Mouse (Mus musculus) heart, embryonic 11.5 days (tissue): ENCODE measurements around the gene Gm11114. TPM values are rescaled to one million over a fixed set of nuclear protein-coding genes. Genes with fewer than 3 reads are reported as not detected.

Source experiments
- ATAC-seq: fragments of 200-750 bp; cut with Nextera tagmentation; replicated peaks from 2 replicates; pipeline ENCODE4 v1.8.0; 2017; ENCODE audit warnings: moderate library complexity; ENCODE audit not compliant: insufficient number of reproducible peaks, low FRiP score, low TSS enrichment
- H3K27ac ChIP-seq: fragments of 300-500 bp; sonication (generic); 2 replicates; pipeline ENCODE4 v1.5.1; 2014; ENCODE audit warnings: mild to moderate bottlenecking, low read depth, low read length
- H3K27me3 ChIP-seq: fragments of 300-500 bp; sonication (generic); 2 replicates; pipeline ENCODE4 v1.6.1; 2014; ENCODE audit warnings: mild to moderate bottlenecking, low read length, mixed read lengths; ENCODE audit not compliant: control insufficient read depth, insufficient read depth
- H3K36me3 ChIP-seq: fragments of 300-500 bp; sonication (generic); 2 replicates; pipeline ENCODE4 v1.6.1; 2014; ENCODE audit warnings: mild to moderate bottlenecking, low read length, moderate library complexity, mixed read lengths; ENCODE audit not compliant: control insufficient read depth, insufficient read depth
- H3K4me1 ChIP-seq: fragments of 300-500 bp; sonication (generic); 2 replicates; pipeline ENCODE4 v1.6.1; 2014; ENCODE audit warnings: low read length; ENCODE audit not compliant: control insufficient read depth, insufficient read depth
- H3K4me2 ChIP-seq: fragments of 300-500 bp; sonication (generic); 2 replicates; pipeline ENCODE4 v1.6.1; 2014; ENCODE audit warnings: mild to moderate bottlenecking, moderate library complexity
- H3K4me3 ChIP-seq: fragments of 300-500 bp; sonication (generic); 2 replicates; pipeline ENCODE4 v1.5.1; 2014; ENCODE audit warnings: low read depth, low read length
- H3K9ac ChIP-seq: fragments of 300-500 bp; sonication (generic); 2 replicates; pipeline ENCODE4 v1.6.1; 2014; ENCODE audit warnings: mild to moderate bottlenecking, low read depth, low read length, moderate library complexity
- H3K9me3 ChIP-seq: fragments of 300-500 bp; sonication (generic); replicated peaks from 2 replicates; pipeline ENCODE4 v1.6.1; 2016; ENCODE audit warnings: low read length; ENCODE audit not compliant: control insufficient read depth
- WGBS: fragments of 180-500 bp; shearing (Covaris S2); extraction: QIAGEN DNeasy Blood & Tissue Kit; methylation state at CpG from one replicate; pipeline ENCODE4 v1.1.7; 2014; ENCODE audit not compliant: insufficient replicate concordance; 5-methylcytosine and 5-hydroxymethylcytosine counted together
- polyA plus RNA-seq: library from polyadenylated mRNA; unstranded; fragments of >200 nt; fragmentation: Nextera tagmentation; extraction: Ambion mirVana; gene quantifications from 2 replicates; pipeline ENCODE4 v1.2.1, GENCODE M21; 2014

The Gm11114 gene
- polyA plus RNA-seq, 1 experiment from 2014 or later, result not detected

DNA sequence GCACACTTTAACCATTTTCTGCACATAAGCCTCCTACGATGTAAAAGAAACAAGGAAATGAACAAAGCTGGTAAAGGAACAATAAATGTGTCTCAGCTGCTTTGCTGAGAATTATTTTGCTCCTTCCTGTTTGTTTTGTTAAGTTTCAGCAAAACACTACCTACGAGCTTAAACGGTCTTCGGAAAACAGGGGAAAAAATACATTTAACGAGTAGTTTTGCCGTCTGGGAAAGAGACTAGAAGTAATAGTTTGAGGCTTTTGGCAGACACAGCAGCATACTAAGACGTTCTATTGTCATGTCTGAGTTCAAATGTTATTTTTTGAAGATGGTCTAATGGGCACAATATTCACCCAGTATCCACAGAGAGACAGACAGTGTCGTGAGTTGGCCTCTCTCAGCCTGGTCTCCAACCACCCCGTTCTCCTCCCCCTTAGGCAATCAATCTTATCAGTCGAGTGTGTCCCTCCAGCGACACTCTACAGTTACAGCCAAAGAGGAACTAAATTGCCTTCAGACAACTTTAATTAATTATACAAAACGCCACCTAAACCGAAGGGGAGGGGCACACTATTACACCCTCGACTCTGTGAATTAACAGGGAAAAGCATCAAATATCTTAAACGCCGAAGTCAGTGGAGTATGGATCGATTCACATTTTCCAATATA is 12.8 kb downstream of the Gm11114 start:
- no peaks in the 10 kb centered on the region for H3K27me3 ChIP-seq
- 33% methylated on average over 17 of the region's 17 CpGs for WGBS
- peak overlapping the region; percentile 81 for H3K4me3 ChIP-seq
- H3K9ac ChIP-seq, result peak overlapping the region; percentile 77
- H3K9me3 ChIP-seq, result no peaks in the 10 kb centered on the region
- H3K36me3 ChIP-seq, result no peaks in the 10 kb centered on the region
- peaks cover 7% of the 10 kb centered on the region for H3K4me1 ChIP-seq
- peak overlapping the region; percentile 62; the same call in 1 of the 2 replicates for H3K27ac ChIP-seq
- no peak for ATAC-seq
- H3K4me2 ChIP-seq, result peak overlapping the region; percentile 86

DNA sequence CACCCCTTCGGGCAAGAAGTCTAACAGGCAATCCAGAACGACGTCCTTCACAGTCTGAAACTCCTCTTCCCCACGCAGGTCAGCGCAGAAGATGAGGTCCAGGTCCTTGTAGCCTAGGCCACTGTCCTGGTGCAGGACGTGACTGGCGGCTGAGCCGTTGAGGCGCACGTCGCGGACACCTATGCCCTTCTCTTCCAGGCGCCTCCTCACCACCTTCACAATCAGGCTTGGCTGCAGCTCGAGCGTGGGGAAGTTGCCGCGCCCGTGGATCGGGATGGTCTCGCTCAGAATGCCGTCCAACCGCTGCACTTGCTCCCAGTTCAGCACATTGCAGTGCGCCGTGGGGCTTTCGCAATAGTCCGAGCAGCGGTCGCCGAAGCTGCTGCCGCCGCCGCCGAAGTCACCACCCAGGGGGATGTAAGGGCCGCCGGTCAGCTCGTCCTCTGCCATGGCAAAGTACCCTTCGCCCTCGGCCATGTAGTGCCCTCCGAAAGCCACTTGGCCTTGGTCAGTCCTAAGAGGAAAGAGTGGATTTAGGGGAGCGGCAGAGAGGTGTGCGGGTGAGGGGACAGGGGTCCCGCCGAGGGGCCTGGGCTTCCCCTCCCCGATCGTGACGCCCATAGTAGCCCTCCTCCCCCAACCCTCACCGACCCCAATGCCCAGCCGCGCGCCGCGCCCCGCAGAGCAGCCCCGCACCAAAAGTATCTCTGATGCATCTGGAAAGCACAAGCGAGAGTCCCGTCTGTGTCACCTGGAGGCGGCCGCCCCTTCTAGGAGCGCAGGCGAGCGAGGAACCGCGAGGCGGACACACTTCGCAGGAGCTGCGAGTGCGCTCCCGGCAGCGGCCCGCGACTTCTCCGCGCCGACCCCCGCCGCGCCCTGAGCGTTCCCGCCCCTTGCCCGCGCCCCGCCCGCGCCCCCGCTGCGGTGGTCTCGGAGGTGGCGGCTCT is 14.0 kb downstream of the Gm11114 start:
- Histone ChIP-seq H3K4me2 (peak overlapping the region; percentile 86), H3K4me3 (peak overlapping the region; percentile 81), H3K27me3 (no peaks in the 10 kb centered on the region), H3K4me1 (peaks cover 7% of the 10 kb centered on the region), H3K9me3 (no peaks in the 10 kb centered on the region), H3K9ac (peak overlapping the region; percentile 77), H3K27ac (peak overlapping the region; percentile 88), H3K36me3 (no peaks in the 10 kb centered on the region)
- WGBS, result under 1% methylated on average over 87 of the region's 88 CpGs
- peak; percentile 36 for ATAC-seq

GRCm38 (mm10) chr9:85327242-85328211 is 15.0 kb downstream of the Gm11114 start, which contains the start of gene Tent5a:
TSS of gene Tent5a (minus strand) at chr9:85327348.
- Histone ChIP-seq H3K9me3 (no peaks in the 10 kb centered on the region), H3K27me3 (no peaks in the 10 kb centered on the region), H3K9ac (peak within 1 kb of the TSS; percentile 77), H3K27ac (peak within 1 kb of the TSS; percentile 88), H3K4me3 (peak within 1 kb of the TSS; percentile 81), H3K4me1 (peaks cover 7% of the 10 kb centered on the region), H3K4me2 (peak within 1 kb of the TSS; percentile 86), H3K36me3 (no peaks in the 10 kb centered on the region)
- under 1% methylated on average over 71 of the region's 72 CpGs for WGBS
- peak; percentile 88 for ATAC-seq

- H3K27me3 ChIP-seq, result no peaks in the 10 kb centered on the region
- H3K27ac ChIP-seq, result peak overlapping the region; percentile 88
- H3K4me2 ChIP-seq, result peak overlapping the region; percentile 86
- ATAC-seq, result no peak; the same call in 1 of the 2 replicates
- WGBS, result 3% methylated on average over 16 of the region's 16 CpGs
- no peaks in the 10 kb centered on the region for H3K9me3 ChIP-seq
- H3K36me3 ChIP-seq, result no peaks in the 10 kb centered on the region
- peak overlapping the region; percentile 77 for H3K9ac ChIP-seq
- peak overlapping the region; percentile 81 for H3K4me3 ChIP-seq
- peaks cover 7% of the 10 kb centered on the region for H3K4me1 ChIP-seq
These were observed 15.7 kb downstream of the Gm11114 start for GRCm38 (mm10) chr9:85328259-85328658.

DNA sequence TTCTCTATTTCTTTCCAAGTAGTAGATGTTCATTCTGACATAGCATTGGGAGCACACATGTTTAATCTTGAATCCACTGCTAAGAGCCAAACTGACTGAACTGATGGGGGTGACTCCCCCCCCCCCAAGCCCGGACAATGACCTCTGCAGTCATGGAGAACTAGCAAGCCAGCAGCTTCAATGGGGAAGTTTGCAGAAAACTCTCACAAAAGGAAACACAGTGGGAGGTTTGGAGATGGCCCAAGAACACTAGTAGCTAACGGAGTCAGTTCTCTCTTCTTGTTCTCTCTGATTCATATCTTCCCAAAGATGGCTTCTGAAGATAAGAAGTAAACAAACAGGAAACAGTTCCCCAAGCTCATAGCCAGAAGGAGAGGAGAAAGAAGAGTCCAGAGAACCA is 18.9 kb downstream of the Gm11114 start:
- Histone ChIP-seq H3K27me3 (no peaks in the 10 kb centered on the region), H3K9ac (no peak overlapping the region), H3K4me2 (no peak overlapping the region), H3K27ac (no peak overlapping the region), H3K4me1 (no peaks in the 10 kb centered on the region), H3K36me3 (no peaks in the 10 kb centered on the region), H3K4me3 (no peak overlapping the region), H3K9me3 (no peaks in the 10 kb centered on the region)
- no peak for ATAC-seq
- 67% methylated on average over 2 of the region's 2 CpGs for WGBS

DNA sequence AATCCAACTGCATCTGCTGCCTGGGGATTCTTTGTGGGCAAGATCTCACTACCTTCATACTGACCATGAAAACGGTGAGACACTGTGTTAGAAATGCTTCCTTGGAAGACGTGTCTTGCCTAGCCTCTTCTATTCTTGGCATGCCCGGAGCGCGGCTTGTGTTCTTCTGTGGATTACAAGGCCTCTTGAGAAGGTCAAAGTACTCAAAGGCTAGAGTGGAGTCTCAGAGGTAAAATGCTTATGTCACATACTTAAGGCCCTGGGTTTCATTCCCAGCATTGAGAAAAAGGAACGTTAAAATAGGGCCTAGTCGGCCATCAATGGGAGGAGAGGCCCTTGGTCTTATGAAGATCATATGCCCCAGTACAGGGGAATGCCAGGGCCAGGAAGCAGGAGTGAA is 23.5 kb downstream of the Gm11114 start:
- ATAC-seq, result no peak
- no peak overlapping the region for H3K4me2 ChIP-seq
- no peaks in the 10 kb centered on the region for H3K36me3 ChIP-seq
- no peak overlapping the region for H3K4me3 ChIP-seq
- 71% methylated on average over 7 of the region's 7 CpGs for WGBS
- no peaks in the 10 kb centered on the region for H3K27me3 ChIP-seq
- H3K9me3 ChIP-seq, result no peaks in the 10 kb centered on the region
- no peaks in the 10 kb centered on the region for H3K4me1 ChIP-seq
- no peak overlapping the region for H3K27ac ChIP-seq
- no peak overlapping the region for H3K9ac ChIP-seq

DNA sequence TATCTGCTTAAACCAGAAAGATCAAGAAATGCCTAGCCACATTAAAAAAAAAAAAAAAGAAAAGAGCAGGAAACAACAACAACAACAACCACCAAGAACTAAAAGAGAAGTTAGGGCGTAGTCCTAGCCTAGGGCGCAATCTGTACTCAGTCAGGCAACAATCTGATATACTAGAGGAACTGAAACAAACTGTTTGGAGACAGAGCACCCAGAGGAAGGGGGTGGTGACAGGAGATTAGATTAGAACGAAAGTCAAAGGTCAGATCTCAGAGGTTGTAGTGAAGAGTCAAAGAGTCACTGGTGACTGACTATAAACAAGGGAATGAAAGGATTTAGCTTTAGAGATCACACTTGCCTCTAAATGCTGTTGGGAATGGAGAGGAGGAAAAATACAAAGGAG is 27.7 kb downstream of the Gm11114 start:
- no peaks in the 10 kb centered on the region for H3K27me3 ChIP-seq
- ATAC-seq, result no peak
- H3K4me2 ChIP-seq, result no peak overlapping the region
- no peak overlapping the region for H3K4me3 ChIP-seq
- no peak overlapping the region for H3K27ac ChIP-seq
- H3K9ac ChIP-seq, result no peak overlapping the region
- H3K4me1 ChIP-seq, result no peaks in the 10 kb centered on the region
- H3K9me3 ChIP-seq, result no peaks in the 10 kb centered on the region
- 32% methylated on average over 3 of the region's 3 CpGs for WGBS
- no peaks in the 10 kb centered on the region for H3K36me3 ChIP-seq
